Mouse (Mus musculus) heart, adult 11 months (tissue): ENCODE results near the gene Garnl3.

Experiments used
- DNase-seq: peaks from one replicate; pipeline ENCODE4 v3.0.0; 2022

Gene Garnl3

GRCm38 (mm10) chr2:33086671-33087363 lies 44.6 kb downstream of the Garnl3 start:
- no peak for DNase-seq

- DNase-seq, result peak; percentile 11
Observed at GRCm38 (mm10) chr2:33086016-33086596, 45.3 kb downstream of the Garnl3 start.

GRCm38 (mm10) chr2:33084221-33084620 lies 47.2 kb downstream of the Garnl3 start:
- DNase-seq, result peak; percentile 19

- DNase-seq, result no peak
Observed at GRCm38 (mm10) chr2:33080166-33080565, 51.3 kb downstream of the Garnl3 start.

GRCm38 (mm10) chr2:33077252-33077651 lies 54.2 kb downstream of the Garnl3 start:
- no peak for DNase-seq

GRCm38 (mm10) chr2:33074931-33075330 lies 56.5 kb downstream of the Garnl3 start:
- no peak for DNase-seq

GRCm38 (mm10) chr2:33074188-33074587 lies 57.3 kb downstream of the Garnl3 start:
- DNase-seq, result no peak

GRCm38 (mm10) chr2:33072333-33072732 lies 59.1 kb downstream of the Garnl3 start:
- DNase-seq, result peak; percentile 90

GRCm38 (mm10) chr2:33065610-33066009 lies 65.8 kb downstream of the Garnl3 start:
- no peak for DNase-seq

- no peak for DNase-seq
Observed at GRCm38 (mm10) chr2:33062744-33063143, 68.7 kb downstream of the Garnl3 start.

- peak; percentile 94 for DNase-seq
Observed at GRCm38 (mm10) chr2:33058926-33059325, 72.5 kb downstream of the Garnl3 start.

GRCm38 (mm10) chr2:33057514-33057913 lies 73.9 kb downstream of the Garnl3 start:
- peak; percentile 94 for DNase-seq

GRCm38 (mm10) chr2:33053966-33054365 lies 77.5 kb downstream of the Garnl3 start:
- DNase-seq, result no peak

GRCm38 (mm10) chr2:33047360-33047759 lies 84.1 kb downstream of the Garnl3 start:
- DNase-seq, result no peak

GRCm38 (mm10) chr2:33046919-33047318 lies 84.5 kb downstream of the Garnl3 start:
- DNase-seq, result no peak

- peak; percentile 96 for DNase-seq
Observed at GRCm38 (mm10) chr2:33045899-33046298, 85.6 kb downstream of the Garnl3 start.

GRCm38 (mm10) chr2:33042781-33043180 lies 88.7 kb downstream of the Garnl3 start:
- no peak for DNase-seq

- no peak for DNase-seq
Observed at GRCm38 (mm10) chr2:33041571-33041970, 89.9 kb downstream of the Garnl3 start.

GRCm38 (mm10) chr2:33037429-33037828 lies 94.0 kb downstream of the Garnl3 start:
- no peak for DNase-seq

- no peak for DNase-seq
Observed at GRCm38 (mm10) chr2:33035297-33035696, 96.2 kb downstream of the Garnl3 start.

- DNase-seq, result no peak
Observed at GRCm38 (mm10) chr2:33033281-33033680, 98.2 kb downstream of the Garnl3 start.

GRCm38 (mm10) chr2:33032391-33033062 lies 98.9 kb downstream of the Garnl3 start:
- no peak for DNase-seq

GRCm38 (mm10) chr2:33025040-33025439 lies 106.4 kb downstream of the Garnl3 start:
- peak; percentile 93 for DNase-seq

- DNase-seq, result peak; percentile 94
Observed at GRCm38 (mm10) chr2:33024564-33024963, 106.9 kb downstream of the Garnl3 start.
